Mouse (Mus musculus) gastrocnemius, postnatal 10 days (tissue): Measurements from ENCODE around the gene Prrt3. TPM values are rescaled to one million over a fixed set of nuclear protein-coding genes. Genes with fewer than 3 reads are reported as not detected.

ENCODE experiments used
- DNase-seq: peaks from one replicate; pipeline ENCODE4 v3.0.0; 2021; ENCODE audit warnings: mixed read lengths
- total RNA-seq, 2 experiments: library from RNA; stranded (reverse); gene quantifications; 2 replicates each; pipeline ENCODE4 v1.2.3; 2021

Prrt3 gene
- total RNA-seq, 2 experiments from 2014 or later = 0.20 to 0.23 TPM

GRCm38 (mm10) chr6:113489410-113489809 lies 12.3 kb downstream of the Prrt3 start:
- DNase-seq = no peak

GRCm38 (mm10) chr6:113487125-113487576 lies 14.6 kb downstream of the Prrt3 start:
- DNase-seq = no peak

- no peak for DNase-seq
Observed at GRCm38 (mm10) chr6:113483729-113484128, 18.0 kb downstream of the Prrt3 start.

- DNase-seq = peak; percentile 87
Observed at GRCm38 (mm10) chr6:113483100-113483615, 18.6 kb downstream of the Prrt3 start, which contains the start of gene Creld1. Creld1 (plus strand) TSS chr6:113483297.

- peak; percentile 55 for DNase-seq
Observed at GRCm38 (mm10) chr6:113482477-113483099, 19.1 kb downstream of the Prrt3 start.

GRCm38 (mm10) chr6:113480555-113481373 lies 21.0 kb downstream of the Prrt3 start:
- DNase-seq = no peak

- no peak for DNase-seq
Observed at GRCm38 (mm10) chr6:113478906-113479305, 22.8 kb downstream of the Prrt3 start.

GRCm38 (mm10) chr6:113477353-113477752 lies 24.4 kb downstream of the Prrt3 start:
- DNase-seq = no peak

- no peak for DNase-seq
Observed at GRCm38 (mm10) chr6:113473715-113474114, 28.0 kb downstream of the Prrt3 start.

- no peak for DNase-seq
Observed at GRCm38 (mm10) chr6:113473246-113473645, 28.5 kb downstream of the Prrt3 start.

GRCm38 (mm10) chr6:113472061-113472460 lies 29.7 kb downstream of the Prrt3 start:
- no peak for DNase-seq

GRCm38 (mm10) chr6:113471297-113471936 lies 30.3 kb downstream of the Prrt3 start, which contains the start of gene Il17rc:
Il17rc (plus strand) TSS chr6:113471427.
- DNase-seq = peak; percentile 64

- DNase-seq = peak; percentile 85
Observed at GRCm38 (mm10) chr6:113469432-113469831, 32.3 kb downstream of the Prrt3 start.

- DNase-seq = peak; percentile 65
Observed at GRCm38 (mm10) chr6:113469021-113469420, 32.7 kb downstream of the Prrt3 start.

GRCm38 (mm10) chr6:113468512-113468911 lies 33.2 kb downstream of the Prrt3 start:
- no peak for DNase-seq

GRCm38 (mm10) chr6:113465602-113466001 lies 36.1 kb downstream of the Prrt3 start:
- no peak for DNase-seq

- no peak for DNase-seq
Observed at GRCm38 (mm10) chr6:113464040-113464439, 37.7 kb downstream of the Prrt3 start.

- no peak for DNase-seq
Observed at GRCm38 (mm10) chr6:113458635-113459034, 43.1 kb downstream of the Prrt3 start.

GRCm38 (mm10) chr6:113457952-113458534 lies 43.7 kb downstream of the Prrt3 start, which contains the start of gene Il17re:
Il17re (plus strand) TSS chr6:113458484.
- DNase-seq = no peak

- no peak for DNase-seq
Observed at GRCm38 (mm10) chr6:113455007-113455406, 46.7 kb downstream of the Prrt3 start.

GRCm38 (mm10) chr6:113451839-113452238 lies 49.9 kb downstream of the Prrt3 start:
- no peak for DNase-seq

- DNase-seq = no peak
Observed at GRCm38 (mm10) chr6:113447639-113448038, 54.1 kb downstream of the Prrt3 start.
